Mouse (Mus musculus): ENCODE measurements around the gene Best1. TPM values are rescaled to one million over a fixed set of nuclear protein-coding genes. Genes with fewer than 3 reads are reported as not detected.

Best1 gene
- polyA plus RNA-seq, 1 experiment: not detected

DNA sequence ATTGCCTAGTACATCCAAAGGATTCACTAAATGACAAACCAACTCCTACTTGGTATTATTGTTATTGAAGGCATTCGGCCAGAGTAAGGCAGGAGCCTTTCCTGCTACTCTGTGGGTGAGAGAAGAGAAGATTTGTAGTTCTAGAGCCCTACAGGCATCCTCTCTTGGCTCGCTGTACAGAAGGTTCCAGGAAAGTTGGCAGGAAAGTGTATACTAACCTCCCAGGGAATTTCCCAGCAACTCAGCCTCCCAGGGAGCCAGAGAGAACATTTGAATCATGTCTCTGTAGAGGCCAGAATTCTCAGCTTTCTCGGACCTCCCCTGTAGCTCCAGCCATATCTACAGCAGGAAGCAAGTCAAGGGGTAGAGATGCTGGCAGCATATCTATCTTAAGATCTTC is 54.4 kb downstream of the Best1 start:
- H3K9me3 ChIP-seq (ENCODE audit: control insufficient read depth, low read length): no peaks in the 10 kb centered on the region; the same call in 1 of the 2 replicates
- H3K36me3 ChIP-seq (ENCODE audit: control insufficient read depth): no peaks in the 10 kb centered on the region
- TF ChIP-seq GATA1 (IDR thresholded peaks at IDR 0.05; ENCODE audit: low read length): no peak
- TF ChIP-seq TAL1 (IDR thresholded peaks at IDR 0.05; ENCODE audit: low read length): no peak
- H3K4me3 ChIP-seq (replicated peaks): no peak overlapping the region
- no peaks in the 10 kb centered on the region for H3K27me3 ChIP-seq (ENCODE audit: control insufficient read depth)
- H3K4me1 ChIP-seq (ENCODE audit: control insufficient read depth): peaks cover 8% of the 10 kb centered on the region

DNA sequence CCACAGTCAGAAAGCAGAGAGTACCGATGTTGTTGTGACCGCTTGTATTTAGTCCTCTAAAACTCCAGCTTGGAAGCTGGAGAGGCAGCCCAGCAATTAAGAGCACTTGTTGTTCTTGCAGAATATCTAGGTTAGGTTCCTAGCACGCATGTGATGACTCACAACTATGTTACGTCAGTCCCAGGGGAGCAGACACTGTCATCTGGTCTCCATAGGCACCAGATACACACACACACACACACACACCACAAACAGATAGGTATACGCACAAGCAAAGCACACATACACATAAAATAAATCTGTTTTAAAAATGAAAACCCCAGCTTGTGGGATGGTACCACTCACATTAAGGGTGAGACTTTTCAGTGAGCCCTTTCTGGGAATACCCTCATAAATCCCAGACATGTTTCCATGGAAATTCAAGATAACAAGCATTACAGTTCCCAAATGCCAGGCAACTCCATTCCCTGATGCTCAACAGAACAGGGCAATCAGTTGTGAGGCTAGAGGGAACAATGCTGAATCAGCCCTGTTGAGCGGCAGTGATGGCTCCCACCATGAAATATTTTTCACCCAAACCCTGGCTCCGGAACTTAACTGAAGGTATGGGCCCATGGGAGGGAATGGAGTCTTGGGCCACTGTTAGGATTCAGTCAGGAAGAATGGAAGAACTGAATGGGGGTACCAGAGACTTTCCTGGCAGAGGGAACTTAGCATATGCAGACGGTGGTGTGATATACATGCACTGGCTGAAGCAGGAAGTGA is 55.5 kb downstream of the Best1 start:
- H3K4me3 ChIP-seq (replicated peaks): no peak overlapping the region
- no peaks in the 10 kb centered on the region for H3K27me3 ChIP-seq (ENCODE audit: control insufficient read depth)
- H3K9me3 ChIP-seq (ENCODE audit: control insufficient read depth, low read length): no peaks in the 10 kb centered on the region
- TF ChIP-seq TAL1 (IDR thresholded peaks at IDR 0.05; ENCODE audit: low read length): no peak
- no peak for TF ChIP-seq GATA1 (IDR thresholded peaks at IDR 0.05; ENCODE audit: low read length)
- no peaks in the 10 kb centered on the region for H3K36me3 ChIP-seq (ENCODE audit: control insufficient read depth)
- H3K4me1 ChIP-seq (ENCODE audit: control insufficient read depth): peaks cover 8% of the 10 kb centered on the region

DNA sequence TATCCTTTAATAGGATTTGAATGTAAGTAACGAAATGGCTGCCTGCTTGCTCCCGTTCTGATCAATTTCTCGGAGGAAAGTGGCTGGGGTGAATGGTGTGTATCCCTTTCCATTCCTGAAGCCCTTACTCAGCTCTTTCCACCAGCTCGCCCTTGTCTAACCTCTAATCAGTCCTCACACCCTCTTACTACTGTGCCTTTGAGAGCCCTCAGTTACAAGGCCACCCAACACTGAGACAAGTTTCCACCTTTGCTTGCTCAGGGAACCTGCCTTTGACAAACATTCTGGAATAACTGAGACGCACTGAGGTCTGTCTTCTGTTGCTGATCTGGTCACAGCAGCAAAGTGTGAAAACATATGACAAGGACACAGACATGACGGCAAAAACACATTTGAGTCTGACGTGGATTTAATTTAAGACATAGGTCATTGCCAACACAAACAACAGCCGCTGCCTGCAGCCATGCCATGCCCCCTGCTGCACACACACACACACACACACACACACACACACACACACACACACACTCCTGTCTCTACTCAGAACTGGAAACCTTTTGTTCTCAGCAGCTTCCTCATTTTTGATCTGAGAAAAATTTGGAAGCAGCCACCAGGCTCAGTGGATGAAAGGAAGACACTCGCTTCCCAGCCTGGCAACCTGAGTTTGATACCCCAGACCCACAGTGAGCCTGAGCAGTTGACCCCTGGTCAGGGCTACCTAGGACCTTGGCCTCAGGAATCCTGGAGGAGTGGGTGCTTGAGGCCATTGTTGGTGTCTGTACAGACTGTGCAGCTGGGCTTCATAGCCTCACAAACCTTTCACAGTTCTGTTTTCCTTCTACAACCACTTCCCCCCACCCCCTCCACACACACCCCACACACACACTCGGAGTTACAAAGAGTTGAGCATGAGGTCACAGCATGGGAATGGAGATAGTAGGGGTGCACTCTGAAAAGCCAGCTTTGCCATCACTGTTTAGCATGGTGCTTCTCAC is 58.6 kb downstream of the Best1 start:
- no peaks in the 10 kb centered on the region for H3K36me3 ChIP-seq (ENCODE audit: control insufficient read depth)
- TF ChIP-seq TAL1 (IDR thresholded peaks at IDR 0.05; ENCODE audit: low read length) (no peak), GATA1 (IDR thresholded peaks at IDR 0.05; ENCODE audit: low read length) (no peak)
- no peaks in the 10 kb centered on the region for H3K27me3 ChIP-seq (ENCODE audit: control insufficient read depth)
- H3K9me3 ChIP-seq (ENCODE audit: control insufficient read depth, low read length): no peaks in the 10 kb centered on the region
- no peak overlapping the region for H3K4me3 ChIP-seq (replicated peaks)
- peaks cover 36% of the 10 kb centered on the region for H3K4me1 ChIP-seq (ENCODE audit: control insufficient read depth)

DNA sequence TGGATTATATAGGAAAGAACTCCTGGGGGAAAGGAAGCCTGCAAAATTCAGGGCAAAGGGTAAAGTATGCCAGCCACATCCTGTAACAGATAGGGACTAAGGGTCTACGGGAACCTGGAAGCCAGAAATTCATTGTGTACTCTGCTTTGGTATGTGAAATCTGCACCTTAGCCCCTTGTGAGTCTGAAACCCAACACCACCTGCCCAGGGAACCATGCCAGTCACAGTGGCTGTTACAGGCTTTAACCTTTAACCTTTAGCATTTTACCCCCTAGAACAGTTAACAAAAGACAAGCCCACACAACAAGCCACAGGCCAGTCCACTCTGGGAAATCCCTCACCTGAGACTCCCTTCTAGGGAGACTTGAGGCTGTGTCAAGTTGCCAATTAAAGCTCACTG is 59.6 kb downstream of the Best1 start:
- Histone ChIP-seq H3K9me3 (ENCODE audit: control insufficient read depth, low read length) (no peaks in the 10 kb centered on the region), H3K27me3 (ENCODE audit: control insufficient read depth) (no peaks in the 10 kb centered on the region), H3K4me3 (replicated peaks) (no peak overlapping the region), H3K4me1 (ENCODE audit: control insufficient read depth) (peaks cover 39% of the 10 kb centered on the region), H3K36me3 (ENCODE audit: control insufficient read depth) (no peaks in the 10 kb centered on the region)
- TF ChIP-seq TAL1 (IDR thresholded peaks at IDR 0.05; ENCODE audit: low read length) (no peak), GATA1 (IDR thresholded peaks at IDR 0.05; ENCODE audit: low read length) (no peak)

DNA sequence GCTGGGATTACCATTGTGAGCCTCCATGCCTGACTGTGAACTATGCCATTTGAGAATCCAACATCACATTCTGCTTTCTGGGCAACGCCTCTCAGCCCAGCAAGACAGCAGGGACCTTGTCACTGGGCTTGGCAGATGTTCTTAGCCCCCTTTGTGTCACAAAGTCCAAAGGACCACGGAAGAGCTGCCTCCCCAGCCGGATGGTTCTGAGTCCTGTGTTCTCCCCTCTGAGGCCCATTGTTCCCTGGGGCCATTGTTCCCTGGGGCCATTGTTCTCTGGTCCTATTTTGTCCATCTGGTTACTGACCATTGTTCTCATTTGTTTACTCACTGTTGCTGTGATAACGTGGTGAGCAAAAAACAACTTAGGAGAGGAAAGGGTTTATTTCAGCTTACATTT is 60.5 kb downstream of the Best1 start:
- H3K27me3 ChIP-seq (ENCODE audit: control insufficient read depth): no peaks in the 10 kb centered on the region
- H3K36me3 ChIP-seq (ENCODE audit: control insufficient read depth): no peaks in the 10 kb centered on the region
- peaks cover 39% of the 10 kb centered on the region for H3K4me1 ChIP-seq (ENCODE audit: control insufficient read depth)
- H3K9me3 ChIP-seq (ENCODE audit: control insufficient read depth, low read length): no peaks in the 10 kb centered on the region
- TF ChIP-seq GATA1 (IDR thresholded peaks at IDR 0.05; ENCODE audit: low read length) (no peak), TAL1 (IDR thresholded peaks at IDR 0.05; ENCODE audit: low read length) (no peak)
- no peak overlapping the region for H3K4me3 ChIP-seq (replicated peaks)

DNA sequence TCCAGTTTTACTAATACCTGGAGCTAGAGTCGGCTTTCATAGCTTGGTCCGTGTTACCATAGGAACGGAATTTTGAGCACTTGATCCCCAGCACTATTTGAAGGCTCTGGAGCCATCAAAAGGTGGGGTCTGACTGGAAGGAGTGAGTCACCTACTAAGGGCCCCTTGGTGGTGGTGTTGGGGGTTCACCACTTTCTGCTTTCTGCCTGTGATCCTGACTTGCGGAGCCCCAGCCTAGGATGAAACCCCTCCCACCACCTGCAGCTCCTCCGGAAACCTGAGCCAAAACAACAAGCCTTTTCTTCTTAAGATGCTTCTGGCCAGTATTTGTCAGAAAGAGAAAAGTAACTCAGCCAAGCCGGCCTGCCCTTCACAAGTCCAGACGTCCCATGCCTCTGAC is 61.6 kb downstream of the Best1 start:
- TF ChIP-seq TAL1 (IDR thresholded peaks at IDR 0.05; ENCODE audit: low read length) (no peak), GATA1 (IDR thresholded peaks at IDR 0.05; ENCODE audit: low read length) (no peak)
- peaks cover 39% of the 10 kb centered on the region for H3K4me1 ChIP-seq (ENCODE audit: control insufficient read depth)
- H3K4me3 ChIP-seq (replicated peaks): no peak overlapping the region
- H3K36me3 ChIP-seq (ENCODE audit: control insufficient read depth): no peaks in the 10 kb centered on the region
- H3K9me3 ChIP-seq (ENCODE audit: control insufficient read depth, low read length): no peaks in the 10 kb centered on the region
- no peaks in the 10 kb centered on the region for H3K27me3 ChIP-seq (ENCODE audit: control insufficient read depth)

DNA sequence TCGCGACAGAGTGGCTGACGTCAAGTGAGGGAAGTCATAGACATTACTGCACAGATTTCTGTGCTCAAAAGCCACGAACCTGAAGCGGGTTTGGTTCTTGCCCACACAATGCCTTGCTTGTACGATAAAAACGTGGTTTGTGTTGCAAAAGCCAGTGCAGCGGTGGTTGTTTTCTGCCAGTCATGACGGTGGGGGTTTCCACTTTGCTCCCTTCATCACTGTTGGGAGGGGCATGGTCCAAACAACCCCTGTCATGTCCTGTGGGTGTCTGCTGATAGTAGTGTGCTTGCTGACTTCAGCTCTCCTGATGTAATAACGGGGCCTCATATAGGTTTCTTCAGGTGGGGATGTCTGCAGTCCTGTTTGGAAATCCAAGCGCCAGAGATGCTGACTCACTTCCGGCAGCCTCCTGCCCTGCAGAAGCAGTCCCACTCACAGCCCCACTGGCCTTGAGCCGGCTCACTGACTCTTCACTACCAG is 62.6 kb downstream of the Best1 start:
- H3K27me3 ChIP-seq (ENCODE audit: control insufficient read depth): no peaks in the 10 kb centered on the region
- no peaks in the 10 kb centered on the region for H3K9me3 ChIP-seq (ENCODE audit: control insufficient read depth, low read length)
- peak overlapping the region; percentile 62 for H3K4me3 ChIP-seq (replicated peaks)
- H3K36me3 ChIP-seq (ENCODE audit: control insufficient read depth): no peaks in the 10 kb centered on the region
- H3K4me1 ChIP-seq (ENCODE audit: control insufficient read depth): peaks cover 39% of the 10 kb centered on the region
- TF ChIP-seq TAL1 (IDR thresholded peaks at IDR 0.05; ENCODE audit: low read length) (no peak), GATA1 (IDR thresholded peaks at IDR 0.05; ENCODE audit: low read length) (no peak)

DNA sequence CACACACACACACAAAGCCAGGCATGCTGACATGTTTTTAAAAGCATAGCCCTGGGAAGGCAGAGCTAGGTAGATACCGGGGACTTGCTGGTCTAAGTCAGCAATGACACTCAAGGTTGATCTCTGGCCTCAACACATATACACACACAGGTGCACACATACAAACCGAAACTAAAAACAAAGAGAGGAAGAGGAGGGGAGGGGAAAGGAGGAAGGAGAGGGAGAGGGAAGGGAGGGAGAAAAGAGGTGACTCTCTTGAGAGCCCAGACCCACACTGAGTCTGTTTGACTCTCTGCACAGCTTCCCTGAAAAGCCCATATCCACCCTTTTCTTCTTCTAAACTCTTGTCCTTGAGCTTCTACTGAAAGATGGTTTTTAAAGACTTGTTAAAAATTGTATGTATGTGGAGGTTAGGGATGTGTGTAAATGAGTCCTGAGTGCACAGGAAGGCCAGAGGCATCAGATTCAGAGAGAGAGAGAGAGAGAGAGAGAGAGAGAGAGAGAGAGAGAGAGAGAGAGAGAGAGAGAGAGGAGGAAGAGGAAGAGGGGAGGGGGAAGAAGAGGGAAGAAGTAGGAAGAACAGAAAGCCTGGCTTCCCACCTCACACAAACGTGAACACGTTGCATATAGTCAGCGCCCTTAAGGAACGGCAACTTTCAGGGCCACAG is 63.1 kb downstream of the Best1 start:
- no peaks in the 10 kb centered on the region for H3K9me3 ChIP-seq (ENCODE audit: control insufficient read depth, low read length)
- no peaks in the 10 kb centered on the region for H3K36me3 ChIP-seq (ENCODE audit: control insufficient read depth)
- no peak for TF ChIP-seq GATA1 (IDR thresholded peaks at IDR 0.05; ENCODE audit: low read length)
- no peak for TF ChIP-seq TAL1 (IDR thresholded peaks at IDR 0.05; ENCODE audit: low read length)
- peak overlapping the region; percentile 62 for H3K4me3 ChIP-seq (replicated peaks)
- no peaks in the 10 kb centered on the region for H3K27me3 ChIP-seq (ENCODE audit: control insufficient read depth)
- H3K4me1 ChIP-seq (ENCODE audit: control insufficient read depth): peaks cover 38% of the 10 kb centered on the region
